Comparison of ENCODE assay signal across 35 mouse cellular contexts in the genomic region with DNA sequence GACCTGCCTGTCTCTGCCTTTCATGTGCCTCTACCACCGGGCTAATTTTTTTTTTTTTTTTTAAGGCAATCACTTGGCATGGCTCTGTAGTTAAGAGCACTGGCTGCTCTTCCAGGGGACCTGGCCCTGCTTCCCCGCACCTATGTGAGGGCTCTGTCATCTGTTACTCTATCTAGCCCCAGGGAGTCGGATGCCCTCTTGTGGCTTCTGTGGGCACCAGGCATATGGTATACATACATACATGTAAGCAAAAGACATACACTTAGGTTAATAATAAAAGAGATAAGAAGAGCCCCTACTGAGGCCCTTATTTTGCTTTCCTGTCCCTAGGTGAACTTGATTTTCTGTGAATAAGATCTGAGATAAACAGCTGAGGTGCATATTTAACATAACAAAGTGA. TPM values are rescaled to one million over a fixed set of nuclear protein-coding genes. Genes with fewer than 3 reads are reported as not detected.
DNase-seq lines count a peak whose midpoint lies in the region; ATAC-seq and TF ChIP-seq lines count a peak whose summit lies in the region.
"Had no signal": no experiment of that assay in that cellular context is flagged by ENCODE, and none has a peak within 500 bp of the region (broad histone marks: within the 10 kb centered on the region; RNA-seq: fewer than 3 reads in every experiment).

No protein-coding gene starts in this region.

- H3K27me3 ChIP-seq in liver, postnatal 0 days (ENCODE audit: insufficient read depth, low read length) = peaks cover 38% of the 10 kb centered on the region
- H3K27me3 ChIP-seq in liver, embryonic 11.5 days (replicated peaks; ENCODE audit: control insufficient read depth, insufficient read depth, low read length) = peaks cover 42% of the 10 kb centered on the region
- H3K27me3 ChIP-seq in ES-Bruce4 (ENCODE audit: control insufficient read depth, insufficient read depth, low read length, poor library complexity, severe bottlenecking) = peaks cover 3% of the 10 kb centered on the region; the same call in 1 of the 2 replicates
- H3K27me3 ChIP-seq: Patski had no signal

- H3K4me2 ChIP-seq in liver, postnatal 0 days (ENCODE audit: low read depth, low read length) = no peak overlapping the region
- no peak overlapping the region for H3K4me2 ChIP-seq in liver, embryonic 11.5 days
- H3K4me2 ChIP-seq: heart, embryonic 15.5 days; hindbrain, embryonic 12.5 days; liver, embryonic 12.5 days; midbrain, embryonic 15.5 days; neural tube, embryonic 12.5 days had no signal

- TF ChIP-seq EP300 in liver, postnatal 0 days (IDR thresholded peaks at IDR 0.05; ENCODE audit: low read depth) = no peak
- no peak for TF ChIP-seq EP300 in ES-Bruce4 (IDR thresholded peaks at IDR 0.05; ENCODE audit: insufficient read depth, low read depth, low read length)

- 48% methylated on average over 3 of the region's 3 CpGs for WGBS in liver, postnatal 0 days (ENCODE audit: insufficient replicate concordance)
- 28% methylated on average over 3 of the region's 3 CpGs for WGBS in liver, embryonic 11.5 days

- no peak for ATAC-seq in liver, postnatal 0 days
- no peak for ATAC-seq in liver, embryonic 11.5 days (replicated peaks; ENCODE audit: low FRiP score)
- ATAC-seq: forebrain, postnatal 0 days; hindbrain, postnatal 0 days; liver, embryonic 12.5 days; midbrain, embryonic 15.5 days; Patski had no signal

- TF ChIP-seq POLR2A in ES-Bruce4 (IDR thresholded peaks at IDR 0.05; ENCODE audit: insufficient read depth, low read length) = no peak

- no peak overlapping the region for H3K27ac ChIP-seq in gastrocnemius, adult 2 months
- no peak overlapping the region for H3K27ac ChIP-seq in liver, postnatal 0 days (ENCODE audit: low read depth)
- no peak overlapping the region for H3K27ac ChIP-seq in liver, embryonic 11.5 days (ENCODE audit: low read depth, low read length)
- no peak overlapping the region for H3K27ac ChIP-seq in ES-Bruce4 (ENCODE audit: insufficient read depth, low read length)
- H3K27ac ChIP-seq: heart, embryonic 10.5 days; heart, embryonic 15.5 days; hindbrain, embryonic 12.5 days; hindbrain, postnatal 0 days; limb, embryonic 13.5 days; liver, embryonic 12.5 days; midbrain, embryonic 10.5 days; midbrain, embryonic 15.5 days; neural tube, embryonic 12.5 days had no signal

- no peak for DNase-seq in gastrocnemius, adult 2 months
- DNase-seq in gastrocnemius, postnatal 25 days = no peak
- DNase-seq in liver, postnatal 0 days = no peak
- DNase-seq in liver, embryonic 11.5 days (ENCODE audit: low spot score) = no peak
- DNase-seq in natural killer cell, adult 2 months (ENCODE audit: low spot score in 2 of 2) = no peak
- no peak for DNase-seq in cerebellum, adult 9-11 months
- DNase-seq: adrenal gland, postnatal 10 days; cerebellum, adult 9-10 months; forebrain, postnatal 0 days; gastrocnemius, postnatal 10 days; heart, postnatal 36 days; kidney, adult 9 months; kidney, postnatal 14 days; lung, adult 2 months; right cerebral cortex, postnatal 4 days had no signal

- H3K9ac ChIP-seq in liver, postnatal 0 days (replicated peaks) = no peak overlapping the region
- H3K9ac ChIP-seq in liver, embryonic 11.5 days (ENCODE audit: low read depth, low read length) = no peak overlapping the region
- no peak overlapping the region for H3K9ac ChIP-seq in ES-Bruce4 (ENCODE audit: low read depth, poor library complexity, severe bottlenecking)
- H3K9ac ChIP-seq: forebrain, postnatal 0 days; heart, embryonic 15.5 days; hindbrain, embryonic 12.5 days; limb, embryonic 13.5 days; liver, embryonic 12.5 days; midbrain, embryonic 15.5 days; neural tube, embryonic 12.5 days had no signal

- no peaks in the 10 kb centered on the region for H3K36me3 ChIP-seq in liver, postnatal 0 days (replicated peaks; ENCODE audit: insufficient read depth, low read length)
- no peaks in the 10 kb centered on the region for H3K36me3 ChIP-seq in liver, embryonic 11.5 days (ENCODE audit: control insufficient read depth, insufficient read depth, low read length)
- no peaks in the 10 kb centered on the region for H3K36me3 ChIP-seq in ES-Bruce4 (ENCODE audit: control insufficient read depth, insufficient read depth, low read length, poor library complexity, severe bottlenecking)
- H3K36me3 ChIP-seq: heart, embryonic 10.5 days; heart, embryonic 15.5 days; hindbrain, embryonic 12.5 days; limb, embryonic 13.5 days; liver, embryonic 12.5 days; midbrain, embryonic 10.5 days; midbrain, embryonic 15.5 days; neural tube, embryonic 12.5 days had no signal

- peak; percentile 29; the same call in 1 of the 2 replicates for TF ChIP-seq CTCF in gastrocnemius, adult 2 months (IDR thresholded peaks at IDR 0.05)
- TF ChIP-seq CTCF in liver, postnatal 0 days (IDR thresholded peaks at IDR 0.05; ENCODE audit: low read depth) = peak; percentile 29
- peak; percentile 34 for TF ChIP-seq CTCF in ES-Bruce4 (IDR thresholded peaks at IDR 0.05; ENCODE audit: low read depth, low read length)

- H3K9me3 ChIP-seq in liver, postnatal 0 days (ENCODE audit: low read length) = no peaks in the 10 kb centered on the region
- H3K9me3 ChIP-seq in liver, embryonic 11.5 days (ENCODE audit: control insufficient read depth, low read length) = no peaks in the 10 kb centered on the region
- H3K9me3 ChIP-seq in ES-Bruce4 (replicated peaks; ENCODE audit: control insufficient read depth, insufficient read depth, low read length, poor library complexity, severe bottlenecking) = peaks cover 7% of the 10 kb centered on the region
- H3K9me3 ChIP-seq: heart, embryonic 10.5 days; heart, embryonic 15.5 days; hindbrain, embryonic 12.5 days; limb, embryonic 13.5 days; liver, embryonic 12.5 days; midbrain, embryonic 10.5 days; midbrain, embryonic 15.5 days; neural tube, embryonic 12.5 days had no signal

- H3K4me3 ChIP-seq in gastrocnemius, adult 2 months = no peak overlapping the region
- H3K4me3 ChIP-seq in liver, postnatal 0 days (ENCODE audit: low read depth, low read length) = no peak overlapping the region
- no peak overlapping the region for H3K4me3 ChIP-seq in liver, embryonic 11.5 days (ENCODE audit: low read depth, low read length)
- no peak overlapping the region for H3K4me3 ChIP-seq in ES-Bruce4 (ENCODE audit: low read depth, low read length)
- H3K4me3 ChIP-seq: erythroblast, embryonic 14.5 days; heart, embryonic 15.5 days; hindbrain, embryonic 12.5 days; limb, embryonic 13.5 days; liver, embryonic 12.5 days; midbrain, embryonic 10.5 days; midbrain, embryonic 15.5 days; neural tube, embryonic 12.5 days had no signal

- intact Hi-C loops in gastrocnemius, adult 2 months (cut with DNase I) = no loop called here

- peaks cover 9% of the 10 kb centered on the region; the same call in 1 of the 2 replicates for H3K4me1 ChIP-seq in liver, postnatal 0 days (ENCODE audit: insufficient read depth)
- H3K4me1 ChIP-seq in liver, embryonic 11.5 days (replicated peaks; ENCODE audit: control insufficient read depth, insufficient read depth, low read length) = peaks cover 6% of the 10 kb centered on the region
- H3K4me1 ChIP-seq in ES-Bruce4 (ENCODE audit: control insufficient read depth, insufficient read depth, low read length) = peaks cover 7% of the 10 kb centered on the region

RNA-seq across cellular contexts. Expression of gene Slc30a2, which starts 1.6 kb away (rescaled TPM):
- total RNA-seq in gastrocnemius, adult 2 months (2021) = 10 to 100 TPM in 1 of 2 experiments, 1 to 10 TPM in 1; 4.4 to 25.8 TPM
- total RNA-seq in gastrocnemius, postnatal 25 days (2021) = 1 to 10 TPM; 1.4 to 7.2 TPM
- polyA plus RNA-seq in liver, postnatal 0 days (2015; fragmentation: Nextera tagmentation; extraction: Ambion mirVana) = not detected in 2 replicates
- polyA plus RNA-seq in liver, embryonic 11.5 days (2014; fragmentation: Nextera tagmentation; extraction: Ambion mirVana) = not detected in 2 replicates
- polyA plus RNA-seq in ES-Bruce4 (2011; ENCODE audit: insufficient read depth, insufficient read length, low read depth, missing spikeins) = 3.9 and 4.9 TPM in 2 replicates
- total RNA-seq: common myeloid progenitor, adult 5-6 weeks; forebrain, postnatal 0 days; granulocyte monocyte progenitor cell, adult 5-6 weeks; hindbrain, postnatal 0 days; layer of hippocampus, postnatal 14 days; left cerebral cortex, postnatal 36 days had no signal
- polyA plus RNA-seq: erythroblast, embryonic 14.5 days; forebrain, embryonic 11.5 days; hindbrain, embryonic 12.5 days; liver, embryonic 12.5 days; neural tube, embryonic 12.5 days; Patski had no signal

RNA-seq across cellular contexts. Expression of gene Trim63, which starts 29.7 kb away (rescaled TPM):
- 100 to 1,000 TPM; 250 to 325 TPM for total RNA-seq in gastrocnemius, adult 2 months (2021)
- 100 to 1,000 TPM; 113 to 253 TPM for total RNA-seq in gastrocnemius, postnatal 25 days (2021)
- polyA plus RNA-seq in liver, postnatal 0 days (2015; fragmentation: Nextera tagmentation; extraction: Ambion mirVana) = 0.34 and 0.69 TPM in 2 replicates
- 0.19 and 0.33 TPM in 2 replicates for polyA plus RNA-seq in liver, embryonic 11.5 days (2014; fragmentation: Nextera tagmentation; extraction: Ambion mirVana)
- polyA plus RNA-seq in ES-Bruce4 (2011; ENCODE audit: insufficient read depth, insufficient read length, low read depth, missing spikeins) = 5.4 and 7.4 TPM in 2 replicates
- total RNA-seq: common myeloid progenitor, adult 5-6 weeks; G1E; granulocyte monocyte progenitor cell, adult 5-6 weeks; layer of hippocampus, adult 18-20 months; megakaryocyte progenitor cell, adult 5-6 weeks had no signal
- polyA plus RNA-seq: erythroblast, embryonic 14.5 days; G1E had no signal

RNA-seq across cellular contexts. Expression of gene Extl1, which starts 39.0 kb away (rescaled TPM):
- total RNA-seq in gastrocnemius, adult 2 months (2021) = 10 to 100 TPM; 25.1 to 27.8 TPM
- total RNA-seq in gastrocnemius, postnatal 25 days (2021) = 10 to 100 TPM; 25.5 to 29.2 TPM
- 0.20 and 0.33 TPM in 2 replicates for polyA plus RNA-seq in liver, postnatal 0 days (2015; fragmentation: Nextera tagmentation; extraction: Ambion mirVana)
- 0.42 and 0.67 TPM in 2 replicates for polyA plus RNA-seq in liver, embryonic 11.5 days (2014; fragmentation: Nextera tagmentation; extraction: Ambion mirVana)
- 3.3 and 3.9 TPM in 2 replicates for polyA plus RNA-seq in ES-Bruce4 (2011; ENCODE audit: insufficient read depth, insufficient read length, low read depth, missing spikeins)
- total RNA-seq: common myeloid progenitor, adult 5-6 weeks; granulocyte monocyte progenitor cell, adult 5-6 weeks; megakaryocyte progenitor cell, adult 5-6 weeks had no signal
- polyA plus RNA-seq: erythroblast, embryonic 14.5 days; G1E had no signal

RNA-seq across cellular contexts. Expression of gene Pafah2, which starts 51.5 kb away (rescaled TPM):
- 1 to 10 TPM; 2.6 to 4.0 TPM for total RNA-seq in gastrocnemius, adult 2 months (2021)
- 1 to 10 TPM; 3.2 TPM for total RNA-seq in gastrocnemius, postnatal 25 days (2021)
- polyA plus RNA-seq in liver, postnatal 0 days (2015; fragmentation: Nextera tagmentation; extraction: Ambion mirVana) = 13.5 and 14.3 TPM in 2 replicates
- polyA plus RNA-seq in liver, embryonic 11.5 days (2014; fragmentation: Nextera tagmentation; extraction: Ambion mirVana) = 7.9 and 8.5 TPM in 2 replicates
- 16.4 and 16.5 TPM in 2 replicates for polyA plus RNA-seq in ES-Bruce4 (2011; ENCODE audit: insufficient read depth, insufficient read length, low read depth, missing spikeins)
- polyA plus RNA-seq: erythroblast, embryonic 14.5 days had no signal

RNA-seq across cellular contexts. Expression of gene Pdik1l, which starts 56.9 kb away (rescaled TPM):
- 1 to 10 TPM; 3.2 TPM for total RNA-seq in gastrocnemius, adult 2 months (2021)
- total RNA-seq in gastrocnemius, postnatal 25 days (2021) = 1 to 10 TPM; 2.3 to 3.8 TPM
- polyA plus RNA-seq in liver, postnatal 0 days (2015; fragmentation: Nextera tagmentation; extraction: Ambion mirVana) = 5.9 and 7.2 TPM in 2 replicates
- 19.3 and 20.0 TPM in 2 replicates for polyA plus RNA-seq in liver, embryonic 11.5 days (2014; fragmentation: Nextera tagmentation; extraction: Ambion mirVana)
- 12.0 and 14.1 TPM in 2 replicates for polyA plus RNA-seq in ES-Bruce4 (2011; ENCODE audit: insufficient read depth, insufficient read length, low read depth, missing spikeins)
